Mouse (Mus musculus): ENCODE measurements around the gene Tbx20. TPM values are rescaled to one million over a fixed set of nuclear protein-coding genes. Genes with fewer than 3 reads are reported as not detected.

Tbx20 gene
- polyA plus RNA-seq, 1 experiment from 2014 or later = 0.32 TPM

DNA sequence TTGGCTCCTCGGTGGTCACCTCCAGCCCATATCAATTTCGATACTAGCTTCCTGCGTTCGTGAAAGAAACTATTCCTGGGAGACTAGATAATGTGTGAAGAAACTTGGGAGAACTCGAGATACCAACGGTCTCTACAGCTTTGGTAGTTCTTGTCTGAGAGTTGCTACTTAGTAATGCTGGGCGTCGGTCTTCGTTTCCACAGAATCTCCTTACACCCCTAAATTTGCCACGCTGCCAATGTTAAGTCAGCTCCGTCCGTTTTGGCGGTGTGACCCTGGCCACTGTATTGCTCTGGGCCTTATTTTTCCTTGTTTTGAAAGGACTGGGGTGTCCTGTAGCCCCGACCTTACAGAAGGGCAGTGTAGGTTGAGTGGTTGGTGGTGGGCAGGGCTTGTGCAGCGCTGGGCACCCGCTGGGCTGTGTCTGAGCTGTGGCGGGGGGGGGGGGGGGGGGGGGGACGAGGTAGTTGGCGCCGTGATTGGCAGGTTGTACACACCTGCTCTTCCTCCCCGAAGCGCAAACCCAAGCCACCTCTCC is 6.4 kb upstream of the Tbx20 start:
- H3K4me3 ChIP-seq (ENCODE audit: low read depth, low read length) = peak overlapping the region; percentile 39
- ATAC-seq (ENCODE audit: insufficient read depth) (peak; percentile 39; the same call in 1 of the 2 replicates), DNase-seq (peak; percentile 14)
- peak overlapping the region; percentile 32; the same call in 1 of the 2 replicates for H3K9ac ChIP-seq
- H3K9me3 ChIP-seq (ENCODE audit: low read depth, low read length) = no peaks in the 10 kb centered on the region
- H3K4me1 ChIP-seq (ENCODE audit: insufficient read depth) = no peaks in the 10 kb centered on the region
- no peaks in the 10 kb centered on the region for H3K36me3 ChIP-seq (ENCODE audit: insufficient read depth)
- H3K4me2 ChIP-seq = peak overlapping the region; percentile 66
- no peak overlapping the region for H3K27ac ChIP-seq (ENCODE audit: low read depth)
- no peak for TF ChIP-seq CTCF (IDR thresholded peaks at IDR 0.05; ENCODE audit: low read depth)
- H3K27me3 ChIP-seq (ENCODE audit: insufficient read depth, low read length) = peaks cover 75% of the 10 kb centered on the region
- 2% methylated on average over 20 of the region's 22 CpGs for WGBS

DNA sequence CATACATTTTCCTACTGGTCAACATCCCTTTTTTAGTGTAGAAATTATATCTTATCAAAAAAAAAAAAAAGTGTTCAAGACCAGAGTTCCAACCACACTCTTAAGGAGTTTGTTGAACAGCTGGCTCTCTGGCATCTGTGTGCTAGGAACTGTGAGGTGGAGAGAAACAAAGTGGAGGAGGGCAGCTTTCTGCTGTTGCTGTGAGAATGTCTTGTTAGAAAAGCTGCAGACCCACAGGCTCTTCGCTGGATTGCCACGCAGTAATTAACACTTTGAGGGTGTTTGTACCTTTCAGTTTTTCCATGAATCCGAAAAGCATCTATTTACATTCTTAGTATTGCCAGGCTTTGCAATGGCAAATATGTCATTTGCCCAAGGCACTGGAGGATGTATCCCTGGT is 5.9 kb upstream of the Tbx20 start:
- H3K4me2 ChIP-seq = no peak overlapping the region; the same call in 1 of the 2 replicates
- no peak for TF ChIP-seq CTCF (IDR thresholded peaks at IDR 0.05; ENCODE audit: low read depth)
- peaks cover 80% of the 10 kb centered on the region for H3K27me3 ChIP-seq (ENCODE audit: insufficient read depth, low read length)
- no peak overlapping the region for H3K4me3 ChIP-seq (ENCODE audit: low read depth, low read length)
- H3K4me1 ChIP-seq (ENCODE audit: insufficient read depth) = no peaks in the 10 kb centered on the region
- no peak overlapping the region for H3K27ac ChIP-seq (ENCODE audit: low read depth)
- no peaks in the 10 kb centered on the region for H3K36me3 ChIP-seq (ENCODE audit: insufficient read depth)
- 21% methylated on average over 3 of the region's 3 CpGs for WGBS
- DNase-seq (peak; percentile 11), ATAC-seq (ENCODE audit: insufficient read depth) (no peak)
- H3K9me3 ChIP-seq (ENCODE audit: low read depth, low read length) = no peaks in the 10 kb centered on the region
- H3K9ac ChIP-seq = no peak overlapping the region

DNA sequence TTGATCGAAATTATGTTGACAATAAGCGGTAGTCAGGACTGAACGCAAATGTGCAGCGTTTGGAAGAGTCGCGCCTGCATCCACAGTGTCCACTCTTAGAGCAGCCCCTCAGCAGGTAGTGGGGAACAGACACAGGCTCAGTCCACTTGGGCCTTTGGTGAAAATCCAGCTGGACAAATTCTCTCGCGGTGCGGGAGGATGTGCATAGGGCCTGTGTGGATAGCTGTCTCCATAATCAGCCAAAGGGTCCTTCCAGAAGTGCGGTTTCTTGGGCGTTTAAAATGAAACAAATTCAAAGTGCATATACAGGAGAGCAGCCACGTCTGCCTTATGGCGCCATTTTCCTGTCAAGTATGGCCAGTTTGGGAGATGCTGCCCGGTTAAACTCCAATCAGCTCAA is 4.5 kb upstream of the Tbx20 start:
- Histone ChIP-seq H3K9ac (no peak overlapping the region), H3K27me3 (ENCODE audit: insufficient read depth, low read length) (peaks cover 94% of the 10 kb centered on the region), H3K36me3 (ENCODE audit: insufficient read depth) (no peaks in the 10 kb centered on the region), H3K4me2 (no peak overlapping the region), H3K9me3 (ENCODE audit: low read depth, low read length) (no peaks in the 10 kb centered on the region), H3K4me1 (ENCODE audit: insufficient read depth) (no peaks in the 10 kb centered on the region), H3K27ac (ENCODE audit: low read depth) (no peak overlapping the region), H3K4me3 (ENCODE audit: low read depth, low read length) (no peak overlapping the region)
- no peak for ATAC-seq (ENCODE audit: insufficient read depth)
- no peak for DNase-seq
- no peak for TF ChIP-seq CTCF (IDR thresholded peaks at IDR 0.05; ENCODE audit: low read depth)
- 8% methylated on average over 14 of the region's 14 CpGs for WGBS

DNA sequence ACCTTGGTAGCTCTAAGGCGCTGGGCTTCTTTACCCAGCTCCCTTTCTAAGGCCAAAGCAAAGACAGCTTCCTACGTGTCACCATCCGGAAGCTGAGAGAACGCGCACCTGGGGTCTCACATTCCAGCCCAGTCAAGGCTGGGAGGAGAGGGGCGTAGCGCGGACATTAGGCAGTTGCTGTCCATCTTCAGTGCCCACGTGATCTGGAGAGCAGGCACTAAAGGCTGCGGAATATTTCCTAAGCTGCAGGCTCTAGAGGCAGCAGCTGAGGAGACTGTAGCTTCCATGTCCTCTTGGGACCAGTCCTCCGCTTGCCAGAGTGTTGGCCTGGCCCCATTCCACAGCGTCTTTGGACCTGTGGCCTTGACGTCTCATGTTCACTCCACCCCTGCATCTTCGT is 3.9 kb upstream of the Tbx20 start:
- Histone ChIP-seq H3K4me3 (ENCODE audit: low read depth, low read length) (peak overlapping the region; percentile 14; the same call in 1 of the 2 replicates), H3K9ac (no peak overlapping the region), H3K9me3 (ENCODE audit: low read depth, low read length) (no peaks in the 10 kb centered on the region), H3K36me3 (ENCODE audit: insufficient read depth) (no peaks in the 10 kb centered on the region), H3K4me2 (peak overlapping the region; percentile 47), H3K27me3 (ENCODE audit: insufficient read depth, low read length) (peaks cover 99% of the 10 kb centered on the region), H3K27ac (ENCODE audit: low read depth) (no peak overlapping the region), H3K4me1 (ENCODE audit: insufficient read depth) (no peaks in the 10 kb centered on the region)
- ATAC-seq (ENCODE audit: insufficient read depth) = no peak
- WGBS = 1% methylated on average over 14 of the region's 14 CpGs
- no peak for TF ChIP-seq CTCF (IDR thresholded peaks at IDR 0.05; ENCODE audit: low read depth)
- DNase-seq = no peak

DNA sequence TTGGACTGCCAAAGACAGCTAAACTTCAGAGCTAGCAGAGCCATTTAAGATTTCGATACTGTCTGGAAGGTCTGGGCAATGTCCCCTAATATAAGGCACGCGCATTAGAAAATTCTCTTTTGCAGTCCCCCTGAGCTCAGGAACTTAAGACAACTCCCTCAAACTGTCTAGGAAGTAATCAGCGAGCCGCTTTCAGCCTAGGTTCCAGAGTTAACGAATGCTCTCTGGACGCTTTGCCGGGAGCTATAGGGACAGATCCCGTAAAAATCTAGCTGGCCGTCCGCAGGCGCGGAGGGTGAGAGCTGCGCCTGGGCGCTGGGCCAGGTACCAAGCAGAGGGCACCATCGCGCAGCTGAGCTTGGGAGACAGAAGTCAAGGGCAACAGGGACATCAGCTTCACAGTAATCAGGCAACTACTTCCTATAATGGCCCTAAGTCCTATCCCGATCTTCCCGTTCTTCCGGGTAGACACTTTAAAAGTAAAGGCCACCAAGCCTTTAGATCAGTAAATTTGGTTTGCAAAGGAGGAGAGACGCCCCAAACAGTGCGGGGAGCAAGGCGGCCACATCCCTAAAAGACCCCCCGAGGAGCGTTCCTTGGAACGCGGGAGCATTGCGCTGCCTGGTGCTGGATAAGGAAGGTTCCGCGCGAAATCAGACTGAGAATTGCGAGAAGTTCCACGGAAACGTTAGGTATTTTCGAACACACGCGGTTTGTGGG is 3.2 kb upstream of the Tbx20 start:
- peak overlapping the region; percentile 47 for H3K4me2 ChIP-seq
- H3K4me3 ChIP-seq (ENCODE audit: low read depth, low read length) = peak overlapping the region; percentile 14; the same call in 1 of the 2 replicates
- H3K36me3 ChIP-seq (ENCODE audit: insufficient read depth) = no peaks in the 10 kb centered on the region
- H3K27ac ChIP-seq (ENCODE audit: low read depth) = no peak overlapping the region
- TF ChIP-seq CTCF (IDR thresholded peaks at IDR 0.05; ENCODE audit: low read depth) = no peak
- H3K9ac ChIP-seq = no peak overlapping the region
- no peaks in the 10 kb centered on the region for H3K4me1 ChIP-seq (ENCODE audit: insufficient read depth)
- H3K27me3 ChIP-seq (ENCODE audit: insufficient read depth, low read length) = peaks cover 99% of the 10 kb centered on the region
- ATAC-seq (ENCODE audit: insufficient read depth) = no peak
- peak; percentile 33 for DNase-seq
- H3K9me3 ChIP-seq (ENCODE audit: low read depth, low read length) = no peaks in the 10 kb centered on the region
- 1% methylated on average over 37 of the region's 37 CpGs for WGBS

DNA sequence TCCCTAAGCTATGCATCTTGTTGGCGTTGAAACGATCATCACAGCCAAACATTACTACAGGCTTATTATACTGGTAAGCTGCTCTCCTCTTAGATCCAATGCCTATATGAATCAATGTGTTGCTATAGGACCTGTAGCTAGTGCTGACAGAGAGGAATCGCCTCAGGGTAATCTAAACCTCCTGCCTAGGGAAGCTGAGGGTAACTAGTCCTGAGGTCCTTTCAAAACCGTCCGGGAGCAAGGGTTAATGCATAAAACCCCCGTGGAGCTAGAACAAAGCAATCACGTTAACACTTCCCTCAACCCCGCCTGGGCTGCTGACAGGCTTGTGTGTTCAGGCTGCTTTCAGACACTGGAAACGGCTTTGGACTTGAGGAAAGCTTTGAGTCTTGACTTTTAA is 2.4 kb upstream of the Tbx20 start:
- ATAC-seq (ENCODE audit: insufficient read depth) = no peak
- H3K27ac ChIP-seq (ENCODE audit: low read depth) = no peak overlapping the region
- TF ChIP-seq CTCF (IDR thresholded peaks at IDR 0.05; ENCODE audit: low read depth) = no peak
- no peaks in the 10 kb centered on the region for H3K4me1 ChIP-seq (ENCODE audit: insufficient read depth)
- H3K9ac ChIP-seq = no peak overlapping the region
- DNase-seq = peak; percentile 34
- peak overlapping the region; percentile 47; the same call in 1 of the 2 replicates for H3K4me2 ChIP-seq
- WGBS = 2% methylated on average over 9 of the region's 9 CpGs
- no peaks in the 10 kb centered on the region for H3K36me3 ChIP-seq (ENCODE audit: insufficient read depth)
- H3K9me3 ChIP-seq (ENCODE audit: low read depth, low read length) = no peaks in the 10 kb centered on the region
- H3K27me3 ChIP-seq (ENCODE audit: insufficient read depth, low read length) = peaks cover 99% of the 10 kb centered on the region
- H3K4me3 ChIP-seq (ENCODE audit: low read depth, low read length) = no peak overlapping the region

DNA sequence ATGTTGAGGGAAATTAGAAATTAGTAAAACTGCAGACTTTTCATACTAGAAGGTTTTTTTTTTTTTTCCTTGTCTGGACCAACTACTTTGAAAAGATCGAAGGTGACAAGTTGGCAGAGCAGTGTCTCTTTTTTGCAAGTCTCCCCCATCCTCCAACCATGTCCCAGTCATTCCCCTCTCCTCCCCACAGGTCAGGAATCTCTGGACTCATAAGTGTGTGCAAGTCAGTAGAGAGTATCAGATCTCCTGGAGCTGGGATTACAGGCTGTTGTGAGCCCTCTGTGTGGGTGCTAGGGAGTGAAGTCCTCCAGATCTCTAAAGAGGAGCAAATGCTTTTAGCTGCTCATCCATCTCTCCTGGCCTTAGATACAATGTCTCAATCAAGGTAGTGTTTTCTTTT is 1.5 kb upstream of the Tbx20 start:
- Histone ChIP-seq H3K36me3 (ENCODE audit: insufficient read depth) (no peaks in the 10 kb centered on the region), H3K4me1 (ENCODE audit: insufficient read depth) (no peaks in the 10 kb centered on the region), H3K9ac (no peak overlapping the region), H3K4me3 (ENCODE audit: low read depth, low read length) (no peak overlapping the region), H3K27ac (ENCODE audit: low read depth) (no peak overlapping the region), H3K9me3 (ENCODE audit: low read depth, low read length) (no peaks in the 10 kb centered on the region), H3K27me3 (ENCODE audit: insufficient read depth, low read length) (peaks cover 99% of the 10 kb centered on the region), H3K4me2 (no peak overlapping the region)
- TF ChIP-seq CTCF (IDR thresholded peaks at IDR 0.05; ENCODE audit: low read depth) = no peak
- 0% methylated on average over 1 of the region's 1 CpGs for WGBS
- ATAC-seq (ENCODE audit: insufficient read depth) = no peak
- DNase-seq = no peak
